Mouse (Mus musculus): Measurements from ENCODE around the gene Dennd1b.

Dennd1b gene

GRCm38 (mm10) chr1:138963161-138963867, at the start of gene Dennd1b:
Gene Dennd1b, plus strand, starts transcription at chr1:138963435.
- DNase-seq (ENCODE audit: low spot score) = peak; percentile 79

DNA sequence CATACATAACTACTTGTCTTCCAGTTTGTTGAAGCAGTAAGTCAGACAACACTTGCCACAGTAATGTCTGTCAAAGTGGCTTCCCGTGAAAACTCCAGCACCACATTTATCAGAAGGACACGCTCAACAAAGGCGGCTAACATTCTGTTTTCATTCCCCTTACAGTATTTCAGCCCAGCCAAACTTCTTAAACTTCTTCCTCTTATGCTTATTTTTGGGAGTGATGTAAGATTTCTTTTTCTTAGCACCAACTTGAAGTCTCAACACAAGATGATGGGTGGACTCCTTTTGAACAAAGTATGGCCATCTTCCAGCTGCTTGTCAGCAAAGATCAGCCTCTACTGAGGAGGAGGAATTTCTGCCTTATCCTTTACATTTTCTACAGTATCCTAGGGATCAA, 47.6 kb upstream of the Dennd1b start:
- DNase-seq (ENCODE audit: low spot score) = no peak

DNA sequence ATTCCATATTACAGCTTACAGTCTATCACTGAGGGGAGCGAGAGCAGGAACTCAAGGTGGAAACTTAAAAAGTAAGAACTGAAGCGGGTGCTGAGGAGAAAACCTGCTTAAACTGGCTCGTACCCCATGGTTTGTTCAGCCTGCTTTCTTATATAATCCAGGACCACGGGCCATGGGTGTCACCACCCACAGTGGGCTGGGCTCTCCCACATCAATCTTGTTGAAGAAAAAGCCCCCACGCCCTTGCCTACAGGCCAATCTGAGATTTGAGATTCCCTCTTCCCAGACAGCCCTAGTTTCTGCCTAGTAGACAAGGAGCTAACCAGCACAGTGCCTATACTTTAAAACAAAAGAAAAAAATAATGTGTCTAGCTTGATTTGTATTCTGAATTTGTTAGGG, 43.6 kb upstream of the Dennd1b start:
- no peak for DNase-seq (ENCODE audit: low spot score)

- DNase-seq (ENCODE audit: low spot score) = no peak
Observed at GRCm38 (mm10) chr1:138920082-138920481, 43.2 kb upstream of the Dennd1b start.

DNA sequence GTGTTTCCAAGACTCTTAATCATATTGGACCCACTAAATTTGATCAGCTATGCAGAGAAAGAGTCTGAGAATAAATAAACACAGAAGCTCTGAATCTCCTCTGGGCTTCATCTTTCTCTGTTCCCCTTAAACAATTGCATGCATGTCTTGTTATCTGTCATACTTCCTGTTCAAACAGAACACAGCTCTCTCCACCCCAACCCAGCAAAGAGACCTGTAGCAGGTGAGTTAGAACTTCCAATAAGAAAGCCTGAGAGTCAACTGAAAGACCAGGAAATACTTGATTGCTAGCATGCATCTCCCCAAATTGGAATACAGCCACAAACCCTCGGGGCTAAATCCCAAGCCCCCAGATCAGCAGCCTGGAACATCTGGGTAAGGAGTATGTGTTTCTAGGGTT, 42.4 kb upstream of the Dennd1b start:
- no peak for DNase-seq (ENCODE audit: low spot score)

- DNase-seq (ENCODE audit: low spot score) = no peak
Observed at GRCm38 (mm10) chr1:138922886-138923285, 40.3 kb upstream of the Dennd1b start.

- DNase-seq (ENCODE audit: low spot score) = no peak
Observed at GRCm38 (mm10) chr1:138924282-138924681, 39.0 kb upstream of the Dennd1b start.

DNA sequence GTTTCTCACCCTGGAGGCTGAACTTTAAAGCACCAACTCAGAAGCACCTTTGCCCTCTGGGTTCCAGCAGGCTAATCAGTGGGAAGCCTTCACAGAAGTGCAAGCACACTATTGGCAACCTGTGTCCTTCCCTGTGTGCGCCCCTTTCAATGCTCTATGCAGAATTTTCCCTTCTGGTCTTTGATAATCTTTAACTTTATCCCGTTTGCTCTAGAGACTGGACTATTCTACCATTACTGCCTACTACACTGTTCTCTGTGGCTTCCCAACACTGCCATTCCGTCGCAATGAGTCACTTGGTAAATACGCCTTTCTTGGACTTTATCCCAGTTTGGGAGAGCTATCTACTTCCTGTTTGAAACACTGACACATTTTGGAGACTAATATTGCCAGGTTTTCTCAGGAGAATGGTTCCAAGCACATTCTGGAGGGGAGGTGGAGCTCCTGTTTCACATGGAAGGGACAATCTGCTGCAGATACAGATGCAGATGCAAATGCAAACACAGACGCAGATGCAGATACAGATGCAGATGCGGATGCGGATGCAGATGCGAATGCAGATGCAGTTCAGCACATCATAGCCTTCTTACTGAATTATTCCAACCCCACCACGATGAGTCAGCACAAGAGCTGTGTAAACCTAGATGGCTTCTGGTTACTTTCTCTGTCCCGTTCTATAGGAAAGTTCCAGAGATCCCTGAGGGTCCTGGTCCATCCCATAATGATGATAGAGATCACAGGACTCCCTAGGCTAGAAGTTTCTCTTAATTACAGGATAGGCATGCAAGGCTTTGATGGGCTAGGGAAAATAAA, 34.4 kb upstream of the Dennd1b start:
- DNase-seq (ENCODE audit: low spot score) = peak; percentile 86

- no peak for DNase-seq (ENCODE audit: low spot score)
Observed at GRCm38 (mm10) chr1:138929985-138930384, 33.2 kb upstream of the Dennd1b start.

DNA sequence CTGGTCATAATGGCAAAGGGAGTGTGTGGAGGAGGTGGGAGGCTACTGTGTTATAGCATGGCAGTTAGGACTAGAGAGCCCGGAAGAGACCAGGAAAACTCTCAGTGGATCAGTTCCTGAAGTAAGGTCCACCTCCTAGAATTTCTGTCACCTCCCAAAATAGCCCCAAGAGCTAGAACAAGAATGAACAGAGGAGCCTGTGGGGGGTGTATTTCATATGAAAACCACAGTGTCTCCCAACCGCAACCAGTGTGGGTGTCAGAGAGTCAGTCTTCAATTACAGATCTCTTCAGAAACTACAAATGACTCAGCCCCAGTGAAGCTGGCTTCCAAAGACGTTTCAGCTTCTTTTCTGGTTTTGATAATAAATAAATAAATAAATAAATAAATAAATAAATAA, 32.4 kb upstream of the Dennd1b start:
- DNase-seq (ENCODE audit: low spot score) = no peak

GRCm38 (mm10) chr1:138936169-138936568, 27.1 kb upstream of the Dennd1b start:
- no peak for DNase-seq (ENCODE audit: low spot score)

DNA sequence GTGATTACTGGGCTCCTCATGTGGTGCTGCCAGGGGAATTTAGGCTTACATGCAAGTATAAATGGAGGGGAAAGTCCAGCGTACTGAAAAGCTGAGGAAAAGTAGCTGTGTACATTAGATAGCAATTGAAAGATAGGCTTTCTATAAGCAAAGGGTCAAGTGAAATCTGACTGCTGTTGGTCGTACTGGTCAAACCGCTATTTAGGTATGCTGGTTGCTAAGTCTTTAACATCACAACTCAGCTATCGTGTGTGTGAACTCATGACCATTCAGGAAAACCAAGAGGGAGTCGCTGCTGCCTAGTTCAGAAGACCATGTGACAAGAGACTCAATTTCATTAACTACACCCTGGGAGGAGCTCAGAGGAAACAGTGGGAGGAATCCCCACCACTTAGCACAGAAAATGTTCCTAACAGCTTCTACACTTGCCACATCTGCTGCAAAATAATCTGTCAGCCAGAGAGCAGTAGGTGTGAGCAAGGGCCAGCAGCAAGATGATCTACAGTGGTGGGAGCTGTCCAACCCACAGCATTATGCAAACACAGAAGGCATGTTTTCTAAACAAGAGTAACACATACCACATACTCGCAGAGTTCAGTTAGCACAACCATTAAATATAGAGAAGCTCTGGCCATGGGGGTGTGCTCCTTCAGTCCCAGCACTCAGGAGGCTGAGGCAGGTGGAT, 25.4 kb upstream of the Dennd1b start:
- DNase-seq (ENCODE audit: low spot score) = no peak

DNA sequence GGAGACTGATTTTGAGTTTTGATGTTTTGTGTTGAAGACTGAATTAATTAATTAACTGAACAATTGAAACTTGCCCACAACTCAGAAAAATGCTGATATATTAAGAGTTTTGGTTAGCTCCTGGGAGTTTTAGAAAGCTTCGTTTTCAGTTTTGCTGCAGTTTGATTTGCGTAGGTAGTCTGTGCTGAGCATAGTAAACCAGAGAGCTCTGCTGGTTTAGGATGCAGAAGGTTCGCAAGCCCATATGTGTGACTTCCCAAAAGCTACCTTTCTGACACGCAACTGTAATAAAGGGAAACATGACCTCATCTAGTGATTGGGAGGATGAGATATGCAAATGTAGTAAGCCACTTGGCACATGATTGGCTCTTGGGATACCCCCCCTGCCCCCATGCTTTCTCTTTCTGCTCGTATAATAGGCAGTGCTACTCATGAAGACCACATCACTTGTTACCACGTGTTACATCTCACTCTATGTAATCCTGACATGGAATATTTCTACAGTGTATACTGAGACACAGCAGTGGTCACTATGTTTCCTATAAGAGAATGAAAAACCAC, 23.6 kb upstream of the Dennd1b start:
- DNase-seq (ENCODE audit: low spot score) = no peak

DNA sequence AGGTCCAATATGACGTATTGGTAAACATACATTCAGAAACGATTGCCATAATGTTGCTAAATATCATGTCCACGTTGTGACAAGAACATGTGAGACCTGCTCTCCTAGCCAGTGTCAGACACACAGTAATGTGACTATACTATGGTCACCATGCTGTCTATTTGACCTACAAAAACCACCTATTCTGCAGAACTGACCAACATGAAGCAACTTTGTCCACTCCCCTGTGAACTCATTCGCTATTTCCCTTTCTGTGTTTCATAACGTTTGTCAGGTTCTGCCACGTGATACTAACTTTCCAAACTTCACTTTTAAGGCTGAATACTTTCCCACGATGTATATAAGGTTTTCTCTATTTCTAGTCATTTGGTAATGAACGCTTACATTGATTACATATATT, 22.8 kb upstream of the Dennd1b start:
- no peak for DNase-seq (ENCODE audit: low spot score)

- DNase-seq (ENCODE audit: low spot score) = no peak
Observed at GRCm38 (mm10) chr1:138952173-138952572, 11.1 kb upstream of the Dennd1b start.

DNA sequence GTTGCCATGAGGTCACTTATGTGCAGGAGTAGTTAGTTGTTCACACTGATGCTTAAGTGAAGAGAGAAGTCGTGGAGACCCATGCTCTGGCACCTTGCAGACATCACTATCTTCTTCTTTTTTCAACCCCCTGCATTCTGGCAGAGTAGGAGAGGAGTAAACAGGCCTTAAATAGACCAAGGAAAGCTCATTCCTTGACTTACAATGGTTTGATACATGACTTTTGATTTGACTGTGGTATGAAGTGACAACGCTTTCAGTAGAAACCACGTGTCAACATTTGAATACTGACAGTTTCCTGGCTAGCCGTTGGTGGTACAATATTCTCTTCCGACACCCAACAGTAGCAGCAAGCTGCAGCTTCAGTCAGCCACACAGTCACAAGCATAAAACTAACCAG, 8.3 kb upstream of the Dennd1b start:
- DNase-seq (ENCODE audit: low spot score) = no peak

- DNase-seq (ENCODE audit: low spot score) = no peak
Observed at GRCm38 (mm10) chr1:138955455-138955854, 7.8 kb upstream of the Dennd1b start.

- DNase-seq (ENCODE audit: low spot score) = no peak
Observed at GRCm38 (mm10) chr1:138956511-138956910, 6.7 kb upstream of the Dennd1b start.

DNA sequence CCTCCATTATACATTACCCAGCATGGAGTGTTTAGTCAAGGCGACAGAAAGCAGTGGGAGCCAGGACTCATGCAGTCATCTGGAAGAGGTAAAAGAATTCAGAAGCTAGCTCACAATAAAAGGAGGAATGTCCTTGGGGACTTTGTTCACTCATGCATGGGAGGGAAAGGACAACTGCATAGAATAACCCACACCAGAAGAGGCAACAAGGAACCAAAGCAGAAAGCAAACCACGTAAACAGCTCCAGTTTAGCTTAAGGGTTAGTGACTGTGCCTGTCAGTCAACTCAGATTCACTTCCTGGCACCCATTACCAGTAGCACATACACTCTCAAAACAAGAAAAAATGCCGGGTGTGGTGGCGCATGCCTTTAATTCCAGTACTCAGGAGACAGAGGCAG, 6.1 kb upstream of the Dennd1b start:
- DNase-seq (ENCODE audit: low spot score) = no peak

- DNase-seq (ENCODE audit: low spot score) = no peak
Observed at GRCm38 (mm10) chr1:138958863-138959262, 4.4 kb upstream of the Dennd1b start.

- DNase-seq (ENCODE audit: low spot score) = no peak
Observed at GRCm38 (mm10) chr1:138959903-138960483, 3.2 kb upstream of the Dennd1b start.
